Mouse (Mus musculus): ENCODE measurements around the gene Tas2r126.

GRCm38 (mm10) chr6:42405134-42405533 lies 29.2 kb upstream of the Tas2r126 start, which contains the start of gene Tas2r135:
- no peak for TF ChIP-seq CTCF (IDR thresholded peaks at IDR 0.05; ENCODE audit: extremely low read depth, insufficient read length, insufficient replicate concordance, low read depth, low read length)
- no peak for TF ChIP-seq POLR2A (IDR thresholded peaks at IDR 0.05; ENCODE audit: low read depth, low read length)
